Comparison of ENCODE assay signal across 8 mouse cellular contexts in the genomic region with DNA sequence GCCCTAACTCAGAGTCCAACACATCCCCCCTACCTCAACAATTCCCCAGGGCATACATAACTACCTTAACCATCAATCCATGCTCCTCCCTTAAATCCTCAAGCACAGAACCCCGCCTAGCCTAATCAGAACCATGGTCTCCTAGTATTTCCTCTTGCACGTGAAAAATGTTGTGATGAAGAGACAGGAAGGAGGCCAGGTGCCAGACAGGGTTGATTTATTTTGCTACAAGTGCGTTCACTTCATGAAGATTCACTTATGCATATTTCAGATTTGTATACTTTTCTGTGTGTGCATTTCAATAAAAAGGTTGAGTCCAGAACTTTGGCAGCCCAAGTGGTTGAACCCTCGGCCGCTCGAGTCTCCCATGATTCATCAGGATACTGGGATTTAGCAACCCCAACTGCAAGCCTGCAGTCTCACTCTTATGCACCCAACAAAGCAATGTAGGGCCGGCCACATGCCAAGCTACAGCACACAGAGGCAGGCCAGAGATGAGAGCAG. TPM values are rescaled to one million over a fixed set of nuclear protein-coding genes. Genes with fewer than 3 reads are reported as not detected.
DNase-seq lines count a peak whose midpoint lies in the region; TF ChIP-seq lines count a peak whose summit lies in the region.

No protein-coding gene starts in this region.

- no peak for TF ChIP-seq POLR2A in myocyte (IDR thresholded peaks at IDR 0.05; ENCODE audit: insufficient read length, low read depth)
- TF ChIP-seq POLR2A in thymus, adult 2 months (IDR thresholded peaks at IDR 0.05; ENCODE audit: control insufficient read depth, extremely low read depth, insufficient read depth, low read length, poor library complexity) = no peak

- peak overlapping the region; percentile 94 for H3K4me3 ChIP-seq in layer of hippocampus, adult 2 months
- H3K4me3 ChIP-seq in forebrain, embryonic 10.5 days = peak overlapping the region; percentile 95
- peak overlapping the region; percentile 54 for H3K4me3 ChIP-seq in myocyte
- H3K4me3 ChIP-seq in thymus, adult 2 months (ENCODE audit: control insufficient read depth, insufficient read depth, low read length) = no peak overlapping the region

- no peak for TF ChIP-seq CTCF in layer of hippocampus, adult 2 months (conservative IDR thresholded peaks at IDR 0.05)
- TF ChIP-seq CTCF in thymus, adult 2 months (IDR thresholded peaks at IDR 0.05; ENCODE audit: borderline replicate concordance, control insufficient read depth, extremely low read depth, insufficient read depth, low read length, poor library complexity) = no peak

- peaks cover 3% of the 10 kb centered on the region; the same call in 1 of the 2 replicates for H3K9me3 ChIP-seq in forebrain, embryonic 10.5 days

- WGBS in forebrain, embryonic 10.5 days = 87% methylated on average over 7 of the region's 7 CpGs
- WGBS in thymus, adult 2 months = 71% methylated on average over 7 of the region's 7 CpGs

- peak overlapping the region; percentile 69 for H3K4me2 ChIP-seq in myocyte (ENCODE audit: low read depth)

- H3K4me1 ChIP-seq in forebrain, embryonic 10.5 days = peaks cover 24% of the 10 kb centered on the region
- peaks cover 11% of the 10 kb centered on the region for H3K4me1 ChIP-seq in thymus, adult 2 months (replicated peaks; ENCODE audit: control insufficient read depth, insufficient read depth, low read length)

- peaks cover 38% of the 10 kb centered on the region for H3K79me2 ChIP-seq in myocyte (ENCODE audit: control insufficient read depth, insufficient read depth)

- peak overlapping the region; percentile 99; the same call in 1 of the 2 replicates for H3K27ac ChIP-seq in layer of hippocampus, adult 2 months
- no peak overlapping the region for H3K27ac ChIP-seq in forebrain, embryonic 10.5 days
- no peak overlapping the region for H3K27ac ChIP-seq in thymus, adult 2 months (ENCODE audit: control insufficient read depth, insufficient read depth, low read length)

- H3ac ChIP-seq in myocyte (ENCODE audit: control insufficient read depth, insufficient read length) = peak overlapping the region; percentile 92

- H3K36me3 ChIP-seq in forebrain, embryonic 10.5 days (replicated peaks) = peaks cover 12% of the 10 kb centered on the region
- H3K36me3 ChIP-seq in myocyte (ENCODE audit: control insufficient read depth, insufficient read depth) = no peaks in the 10 kb centered on the region
- no peaks in the 10 kb centered on the region for H3K36me3 ChIP-seq in thymus, adult 2 months (ENCODE audit: control insufficient read depth, insufficient read depth, low read length)

- H3K27me3 ChIP-seq in forebrain, embryonic 10.5 days (ENCODE audit: poor library complexity, severe bottlenecking) = no peaks in the 10 kb centered on the region
- H3K27me3 ChIP-seq in myocyte (ENCODE audit: control insufficient read depth, insufficient read depth, insufficient read length) = no peaks in the 10 kb centered on the region
- peaks cover 13% of the 10 kb centered on the region for H3K27me3 ChIP-seq in thymus, adult 2 months (ENCODE audit: control insufficient read depth, insufficient read depth, low read length)

- no peak for DNase-seq in layer of hippocampus, adult 2 months (ENCODE audit: low spot score in 2 of 2)
- no peak for DNase-seq in layer of hippocampus, postnatal 14 days (ENCODE audit: low spot score in 2 of 2)
- DNase-seq in forebrain, embryonic 10.5 days (ENCODE audit: extremely low spot score, low spot score) = no peak
- DNase-seq in kidney, adult 9 months = peak; percentile 72
- DNase-seq in thymus, adult 2 months = no peak
- no peak for DNase-seq in spleen, postnatal 36 days (ENCODE audit: low spot score in 2 of 2)
- DNase-seq in urinary bladder, postnatal 36 days (ENCODE audit: low spot score in 2 of 2) = no peak

TF ChIP-seq in myocyte, 11 proteins besides CTCF, POLR2A, EP300 and RAD21:
- TF ChIP-seq TCF12 (IDR thresholded peaks at IDR 0.05; ENCODE audit: insufficient read depth, poor library complexity, severe bottlenecking) (no peak), POLR2AphosphoS2 (IDR thresholded peaks at IDR 0.05; ENCODE audit: insufficient read length, low read depth) (no peak), SRF (IDR thresholded peaks at IDR 0.05; ENCODE audit: control insufficient read depth, insufficient read length, low read depth) (no peak), E2F4 (IDR thresholded peaks at IDR 0.05; ENCODE audit: insufficient read depth) (no peak), TCF3 (IDR thresholded peaks at IDR 0.05; ENCODE audit: insufficient read length, low read depth) (no peak), USF1 (IDR thresholded peaks at IDR 0.05; ENCODE audit: low read depth) (no peak), CEBPB (IDR thresholded peaks at IDR 0.05; ENCODE audit: insufficient read depth, poor library complexity, severe bottlenecking) (no peak), MYOG (IDR thresholded peaks at IDR 0.05; ENCODE audit: control insufficient read depth in 1 of 3, insufficient read depth in 1 of 3, insufficient read length in 2 of 3, low read depth in 2 of 3) (no peak), MYOD1 (IDR thresholded peaks at IDR 0.05; ENCODE audit: control insufficient read depth in 1 of 3, insufficient read length in 2 of 3, low read depth in 2 of 3) (no peak), MAX (IDR thresholded peaks at IDR 0.05; ENCODE audit: low read depth) (no peak)

RNA-seq across cellular contexts. Expression of gene Epn2, which starts 0.4 kb away (rescaled TPM):
- 100 to 1,000 TPM; 162 to 170 TPM for total RNA-seq in layer of hippocampus, adult 2 months (2021)
- total RNA-seq in layer of hippocampus, postnatal 14 days (2021) = 100 to 1,000 TPM; 147 to 158 TPM
- 22.5 and 23.4 TPM in 2 replicates for polyA plus RNA-seq in forebrain, embryonic 10.5 days (2016; fragmentation: Nextera tagmentation; extraction: Ambion mirVana)
- polyA plus RNA-seq in myocyte (2012; fragmentation: generic; extraction: Trizol) = 14.1 TPM
- 5.7 and 7.3 TPM in 2 replicates for polyA plus RNA-seq in thymus, adult 2 months (2012; rRNA removed)
